Mouse (Mus musculus) stomach, embryonic 16.5 days (tissue): ENCODE data around the gene Sugct. TPM values are rescaled to one million over a fixed set of nuclear protein-coding genes. Genes with fewer than 3 reads are reported as not detected.

Experiments used
- ATAC-seq: fragments of 200-750 bp; cut with Nextera tagmentation; 2 replicates; pipeline ENCODE4 v1.8.0; 2017; ENCODE audit warnings: moderate number of reproducible peaks, moderate TSS enrichment; ENCODE audit not compliant: insufficient read depth, low FRiP score
- H3K27ac ChIP-seq: fragments of 300-500 bp; sonication (generic); 2 replicates; pipeline ENCODE4 v1.5.1; 2014; ENCODE audit warnings: low read length
- H3K27me3 ChIP-seq: fragments of 300-500 bp; sonication (generic); 2 replicates; pipeline ENCODE4 v1.6.1; 2014; ENCODE audit warnings: low read length, control low read depth, mixed read lengths; ENCODE audit not compliant: control insufficient read depth, insufficient read depth
- H3K36me3 ChIP-seq: fragments of 300-500 bp; sonication (generic); 2 replicates; pipeline ENCODE4 v1.6.1; 2014; ENCODE audit warnings: low read length; ENCODE audit not compliant: control insufficient read depth, insufficient read depth
- H3K4me1 ChIP-seq: fragments of 300-500 bp; sonication (generic); 2 replicates; pipeline ENCODE4 v1.6.1; 2014; ENCODE audit warnings: low read length, control low read depth, mixed read lengths; ENCODE audit not compliant: control insufficient read depth, insufficient read depth
- H3K4me2 ChIP-seq: fragments of 300-500 bp; sonication (generic); 2 replicates; pipeline ENCODE4 v1.6.1; 2014; ENCODE audit warnings: low read depth, low read length, mixed read lengths
- H3K4me3 ChIP-seq: fragments of 300-500 bp; sonication (generic); replicated peaks from 2 replicates; pipeline ENCODE4 v1.5.1; 2014; ENCODE audit warnings: mild to moderate bottlenecking, low read length
- H3K9ac ChIP-seq: fragments of 300-500 bp; sonication (generic); 2 replicates; pipeline ENCODE4 v1.6.1; 2014; ENCODE audit warnings: low read length
- H3K9me3 ChIP-seq: fragments of 300-500 bp; sonication (generic); replicated peaks from 2 replicates; pipeline ENCODE4 v1.6.1; 2016; ENCODE audit warnings: low read length, control low read depth; ENCODE audit not compliant: control insufficient read depth
- WGBS: fragments of 180-500 bp; shearing (Covaris S2); extraction: QIAGEN DNeasy Blood & Tissue Kit; methylation state at CpG from one replicate; pipeline ENCODE4 v1.1.7; 2014; 5-methylcytosine and 5-hydroxymethylcytosine counted together
- polyA plus RNA-seq: library from polyadenylated mRNA; unstranded; fragments of >200 nt; fragmentation: Nextera tagmentation; extraction: Ambion mirVana; gene quantifications from 2 replicates; pipeline ENCODE4 v1.2.1, GENCODE M21; 2015

Gene Sugct
- polyA plus RNA-seq, 1 experiment from 2014 or later = 6.6 TPM

- Histone ChIP-seq H3K36me3 (no peaks in the 10 kb centered on the region), H3K9ac (no peak overlapping the region), H3K27ac (no peak overlapping the region), H3K4me3 (no peak overlapping the region), H3K9me3 (no peaks in the 10 kb centered on the region), H3K4me2 (no peak overlapping the region), H3K27me3 (no peaks in the 10 kb centered on the region), H3K4me1 (no peaks in the 10 kb centered on the region)
- ATAC-seq = no peak
These were observed 57.3 kb downstream of the Sugct start for GRCm38 (mm10) chr13:17638008-17638407.

GRCm38 (mm10) chr13:17627108-17627507, 68.2 kb downstream of the Sugct start:
- Histone ChIP-seq H3K9ac (no peak overlapping the region), H3K4me1 (no peaks in the 10 kb centered on the region), H3K9me3 (no peaks in the 10 kb centered on the region), H3K36me3 (no peaks in the 10 kb centered on the region), H3K27ac (no peak overlapping the region), H3K27me3 (no peaks in the 10 kb centered on the region), H3K4me3 (no peak overlapping the region), H3K4me2 (no peak overlapping the region)
- 83% methylated on average over 5 of the region's 5 CpGs for WGBS
- ATAC-seq = no peak

- Histone ChIP-seq H3K9me3 (no peaks in the 10 kb centered on the region), H3K9ac (no peak overlapping the region), H3K4me2 (no peak overlapping the region), H3K4me3 (no peak overlapping the region), H3K27me3 (no peaks in the 10 kb centered on the region), H3K27ac (no peak overlapping the region), H3K36me3 (no peaks in the 10 kb centered on the region), H3K4me1 (no peaks in the 10 kb centered on the region)
- ATAC-seq = no peak
These were observed 70.4 kb downstream of the Sugct start for GRCm38 (mm10) chr13:17624976-17625375.

GRCm38 (mm10) chr13:17606217-17606616, 89.1 kb downstream of the Sugct start:
- no peaks in the 10 kb centered on the region for H3K9me3 ChIP-seq
- no peak overlapping the region for H3K4me2 ChIP-seq
- H3K27me3 ChIP-seq = no peaks in the 10 kb centered on the region
- 82% methylated on average over 1 of the region's 1 CpGs for WGBS
- H3K4me1 ChIP-seq = no peaks in the 10 kb centered on the region
- ATAC-seq = no peak
- no peak overlapping the region for H3K9ac ChIP-seq
- no peaks in the 10 kb centered on the region for H3K36me3 ChIP-seq
- H3K27ac ChIP-seq = no peak overlapping the region
- no peak overlapping the region for H3K4me3 ChIP-seq

- 65% methylated on average over 3 of the region's 3 CpGs for WGBS
- Histone ChIP-seq H3K36me3 (no peaks in the 10 kb centered on the region), H3K4me1 (no peaks in the 10 kb centered on the region), H3K9me3 (no peaks in the 10 kb centered on the region), H3K4me3 (no peak overlapping the region), H3K9ac (no peak overlapping the region), H3K27ac (no peak overlapping the region), H3K27me3 (no peaks in the 10 kb centered on the region), H3K4me2 (no peak overlapping the region)
- ATAC-seq = no peak
These were observed 90.7 kb downstream of the Sugct start for GRCm38 (mm10) chr13:17604670-17605069.

- no peaks in the 10 kb centered on the region for H3K4me1 ChIP-seq
- no peak overlapping the region for H3K9ac ChIP-seq
- 88% methylated on average over 5 of the region's 5 CpGs for WGBS
- H3K4me2 ChIP-seq = no peak overlapping the region
- H3K9me3 ChIP-seq = no peaks in the 10 kb centered on the region
- no peak overlapping the region for H3K4me3 ChIP-seq
- no peak overlapping the region for H3K27ac ChIP-seq
- no peaks in the 10 kb centered on the region for H3K27me3 ChIP-seq
- no peaks in the 10 kb centered on the region for H3K36me3 ChIP-seq
- ATAC-seq = no peak
These were observed 91.6 kb downstream of the Sugct start for GRCm38 (mm10) chr13:17603756-17604155.

- no peaks in the 10 kb centered on the region for H3K36me3 ChIP-seq
- no peak overlapping the region for H3K4me3 ChIP-seq
- no peak overlapping the region for H3K4me2 ChIP-seq
- no peaks in the 10 kb centered on the region for H3K9me3 ChIP-seq
- no peak for ATAC-seq
- WGBS = 40% methylated on average over 3 of the region's 3 CpGs
- no peak overlapping the region for H3K27ac ChIP-seq
- no peaks in the 10 kb centered on the region for H3K4me1 ChIP-seq
- H3K9ac ChIP-seq = no peak overlapping the region
- no peaks in the 10 kb centered on the region for H3K27me3 ChIP-seq
These were observed 110.0 kb downstream of the Sugct start for GRCm38 (mm10) chr13:17585267-17585913.

GRCm38 (mm10) chr13:17584804-17585203, 110.5 kb downstream of the Sugct start:
- no peaks in the 10 kb centered on the region for H3K4me1 ChIP-seq
- no peak for ATAC-seq

GRCm38 (mm10) chr13:17581684-17582083, 113.7 kb downstream of the Sugct start:
- 16% methylated on average over 2 of the region's 2 CpGs for WGBS
- no peak overlapping the region for H3K4me3 ChIP-seq
- H3K9ac ChIP-seq = no peak overlapping the region
- no peak overlapping the region for H3K4me2 ChIP-seq
- no peaks in the 10 kb centered on the region for H3K36me3 ChIP-seq
- H3K27ac ChIP-seq = no peak overlapping the region
- H3K4me1 ChIP-seq = no peaks in the 10 kb centered on the region
- ATAC-seq = no peak
- no peaks in the 10 kb centered on the region for H3K27me3 ChIP-seq
- no peaks in the 10 kb centered on the region for H3K9me3 ChIP-seq

More at GRCm38 (mm10) chr13:17584804-17585203, 110.5 kb downstream of the Sugct start:
- Histone ChIP-seq H3K4me3 (no peak overlapping the region), H3K4me2 (no peak overlapping the region), H3K27ac (no peak overlapping the region), H3K9ac (no peak overlapping the region), H3K27me3 (no peaks in the 10 kb centered on the region), H3K9me3 (no peaks in the 10 kb centered on the region), H3K36me3 (no peaks in the 10 kb centered on the region)

GRCm38 (mm10) chr13:17559357-17559756, 136.0 kb downstream of the Sugct start:
- H3K9me3 ChIP-seq = no peaks in the 10 kb centered on the region
- 91% methylated on average over 3 of the region's 3 CpGs for WGBS
- H3K4me3 ChIP-seq = no peak overlapping the region
- H3K27me3 ChIP-seq = no peaks in the 10 kb centered on the region
- no peaks in the 10 kb centered on the region for H3K36me3 ChIP-seq
- no peak for ATAC-seq
- no peak overlapping the region for H3K4me2 ChIP-seq
- no peak overlapping the region for H3K9ac ChIP-seq
- H3K27ac ChIP-seq = no peak overlapping the region
- no peaks in the 10 kb centered on the region for H3K4me1 ChIP-seq
